Mouse (Mus musculus) erythroid progenitor cell, adult 5-6 weeks (primary cell): ENCODE measurements around the gene Wdr95. TPM values are rescaled to one million over a fixed set of nuclear protein-coding genes. Genes with fewer than 3 reads are reported as not detected.

Experiments used
- ATAC-seq: replicated peaks from 2 replicates; pipeline ENCODE4 v1.8.0; 2016; ENCODE audit warnings: moderate number of reproducible peaks, mild to moderate bottlenecking, moderate TSS enrichment, inconsistent platforms; ENCODE audit not compliant: poor library complexity, low FRiP score, severe bottlenecking
- total RNA-seq, 2 experiments: library from RNA; stranded (forward) in 1 of 2; stranded (reverse) in 1 of 2; fragments of 150-400 nt in 1 of 2; fragments of 186-747, 209-891 nt in 1 of 2; gene quantifications; 2 replicates each; pipeline versions ENCODE4 v1.2.3 to v1.2.4; 2015 to 2017; ENCODE audit warnings: low replicate concordance in 2 of 2

Gene Wdr95
- total RNA-seq (2015; ENCODE audit: low replicate concordance) = 0.36 TPM in 1 of 2 replicates, not detected in the other
- 0.26 TPM in 1 of 2 replicates, not detected in the other for total RNA-seq (2017; ENCODE audit: low replicate concordance)

DNA sequence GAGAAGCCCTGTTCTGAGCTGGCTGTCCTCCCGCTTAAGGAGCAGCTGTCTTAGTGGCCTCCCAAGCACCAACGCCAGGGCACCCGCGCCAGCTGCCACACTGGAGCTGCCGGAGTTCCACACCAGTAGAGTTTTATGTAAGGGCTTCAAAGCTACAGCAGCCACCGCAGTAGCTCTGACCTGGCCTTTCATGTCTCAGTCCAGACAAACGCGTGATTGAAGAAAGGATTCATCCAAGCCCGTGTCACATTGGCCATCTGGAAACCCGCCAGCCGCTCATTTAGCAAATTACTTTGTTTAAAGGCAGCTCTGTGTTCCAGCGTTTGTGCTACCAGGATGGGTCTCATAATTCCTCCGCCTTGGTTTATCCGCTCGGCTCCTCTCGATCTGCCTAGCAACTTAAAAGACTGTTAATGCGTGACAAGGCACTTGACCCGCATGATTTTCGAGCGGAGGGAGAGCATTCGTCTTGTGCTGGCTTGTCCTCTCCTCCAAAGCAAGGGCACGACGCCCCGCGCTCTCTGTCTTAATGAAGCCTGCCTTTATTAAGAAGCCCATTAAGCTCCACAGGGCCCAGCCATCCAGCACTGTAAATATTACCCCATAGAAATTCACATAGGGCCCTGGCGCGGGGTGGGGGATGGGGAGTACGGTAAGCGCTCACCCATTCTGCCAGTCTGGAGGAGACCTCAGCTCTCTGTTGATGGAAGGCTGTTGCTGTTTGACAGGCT is at the start of gene Wdr95:
Gene Wdr95, plus strand, starts transcription at position 681 of the 731 bp plus-strand sequence.
- ATAC-seq = no peak

DNA sequence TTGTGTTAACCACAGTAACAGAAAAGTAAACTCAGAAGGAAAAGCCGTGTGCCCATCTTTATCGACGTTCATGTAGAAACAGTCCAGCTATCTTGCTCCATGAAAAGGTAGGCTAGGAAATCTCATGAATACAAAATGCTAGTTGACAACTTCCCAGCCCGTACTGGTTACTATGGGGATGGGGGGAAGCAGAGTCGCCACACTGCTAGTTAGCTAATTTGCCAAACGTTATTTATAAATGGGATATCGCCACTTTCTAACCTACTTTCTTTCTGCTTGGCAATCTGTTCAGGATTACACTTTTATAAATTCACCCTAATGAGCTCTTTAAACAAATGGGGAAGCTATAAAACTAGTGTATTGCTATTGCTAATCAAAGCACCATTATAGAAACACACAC is 46.6 kb upstream of the Wdr95 start:
- no peak for ATAC-seq

DNA sequence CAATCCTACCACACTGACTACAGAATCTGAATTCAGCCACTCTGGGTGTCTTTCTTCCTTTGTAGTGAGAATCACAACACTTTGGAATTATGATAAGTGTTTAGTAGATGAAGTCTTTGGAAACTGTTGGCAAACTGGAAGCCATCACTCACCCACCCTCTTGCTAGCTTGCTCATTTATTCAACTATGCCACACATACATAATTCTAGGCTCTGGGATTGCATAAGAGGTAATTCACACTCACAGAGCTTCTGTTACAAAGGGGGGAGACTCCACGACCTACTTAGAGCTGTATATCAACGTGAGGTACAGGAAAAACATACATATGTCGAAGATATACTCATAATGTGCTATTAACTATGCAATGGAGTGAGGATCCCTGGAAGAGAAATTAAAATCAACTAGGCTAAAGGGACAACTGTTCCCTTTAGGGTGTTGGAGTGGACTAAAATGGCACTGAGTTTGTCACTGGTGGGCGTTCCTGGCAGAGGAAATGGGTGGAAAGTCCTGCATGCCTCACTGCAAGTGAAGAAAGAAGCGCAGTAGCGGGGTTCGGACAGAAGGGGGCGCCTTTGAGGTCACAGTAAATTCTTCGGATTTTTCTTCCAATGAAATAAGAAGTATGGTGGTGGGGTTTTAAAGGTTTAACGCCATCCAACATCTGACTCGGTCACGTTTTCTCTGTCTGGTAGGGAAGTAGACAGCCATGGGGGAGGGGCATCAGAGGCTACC is 45.0 kb upstream of the Wdr95 start:
- ATAC-seq = no peak

DNA sequence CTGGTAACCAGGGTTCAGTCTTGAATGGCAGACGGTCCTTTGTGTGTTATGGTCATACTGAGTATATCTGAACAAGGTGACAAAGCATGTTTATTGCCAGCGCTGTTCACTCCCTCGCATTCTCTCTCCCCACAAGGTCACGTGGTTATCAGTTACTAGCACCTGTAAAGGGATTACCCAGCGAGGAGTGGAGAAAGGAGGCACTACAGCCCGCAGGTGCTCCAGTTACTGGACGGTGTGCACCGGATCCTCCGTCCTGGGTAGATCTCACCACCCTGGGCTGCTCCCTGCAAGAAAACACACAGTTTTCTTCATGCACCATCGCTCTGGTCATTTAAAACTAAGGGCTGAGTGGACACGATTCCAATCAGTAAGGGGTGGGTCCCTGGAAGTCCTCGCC is 44.2 kb upstream of the Wdr95 start:
- no peak for ATAC-seq

DNA sequence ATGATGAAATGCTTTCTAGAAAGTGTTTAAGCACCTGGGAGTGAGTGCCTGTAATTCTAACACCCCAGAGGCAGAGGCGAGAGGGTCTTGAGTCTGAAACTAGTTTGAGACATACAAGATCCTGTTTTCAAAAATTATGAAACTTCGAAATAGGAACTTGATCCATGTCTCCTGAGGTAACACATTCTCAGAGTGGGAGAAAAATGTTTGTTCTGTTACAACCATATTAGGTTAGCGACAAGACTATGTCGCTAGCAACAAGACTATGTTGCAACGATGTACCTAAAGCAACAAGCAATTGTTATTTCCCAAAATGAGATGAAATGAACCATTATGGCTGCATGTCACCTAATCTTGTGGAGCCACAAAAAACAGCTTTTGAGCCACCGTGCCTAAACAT is 43.0 kb upstream of the Wdr95 start:
- no peak for ATAC-seq

DNA sequence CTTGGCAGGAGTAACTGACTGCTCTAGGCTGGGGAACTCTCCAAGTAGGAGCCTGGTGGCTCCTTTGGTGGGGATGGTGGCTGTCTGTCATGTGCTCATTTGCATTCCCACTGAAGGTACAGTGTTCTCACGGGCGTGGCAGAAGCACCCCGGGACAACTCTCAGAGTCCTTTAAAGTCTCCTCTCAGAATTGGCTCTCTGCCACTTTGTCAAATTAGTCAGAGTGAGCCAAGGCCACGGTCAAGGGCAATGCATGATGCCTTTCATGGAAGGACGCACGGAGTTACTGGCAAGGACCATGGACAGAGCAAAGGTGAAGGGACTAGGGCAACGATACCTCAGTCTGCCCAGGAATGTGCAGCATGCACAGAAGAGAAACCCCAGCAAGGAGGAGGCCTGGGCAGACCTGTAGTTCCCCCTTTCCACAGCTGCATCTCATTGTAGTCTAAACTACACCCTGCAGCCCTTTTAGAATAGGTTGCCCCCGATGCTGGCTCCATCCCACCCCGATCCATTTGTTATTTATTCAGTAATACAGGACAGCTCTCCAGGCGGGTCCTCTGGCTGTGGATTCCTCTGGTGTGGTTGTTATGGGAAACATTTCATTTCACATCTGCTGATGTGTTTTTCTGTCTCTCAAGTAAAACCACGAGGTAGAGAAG is 40.0 kb upstream of the Wdr95 start:
- ATAC-seq = no peak

DNA sequence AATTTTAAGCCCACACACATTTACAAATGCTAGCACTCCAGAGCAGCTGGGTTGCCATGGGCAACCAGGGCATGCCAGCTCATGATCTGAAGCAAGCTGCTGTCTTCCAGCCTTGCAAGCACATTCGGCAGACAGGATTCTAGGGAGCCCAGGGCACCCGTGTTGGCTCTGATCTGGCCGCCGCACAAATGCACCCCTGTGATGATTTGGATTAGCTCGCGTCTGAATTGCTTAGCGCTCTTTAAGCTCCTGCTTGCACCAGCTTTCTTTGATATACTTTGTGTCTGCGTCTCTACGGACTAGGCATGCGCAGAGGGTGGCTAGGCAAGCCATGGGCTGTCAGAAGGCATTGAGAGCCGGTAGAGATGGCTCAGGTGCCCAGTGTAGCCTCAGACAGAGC is 39.3 kb upstream of the Wdr95 start:
- ATAC-seq = no peak

DNA sequence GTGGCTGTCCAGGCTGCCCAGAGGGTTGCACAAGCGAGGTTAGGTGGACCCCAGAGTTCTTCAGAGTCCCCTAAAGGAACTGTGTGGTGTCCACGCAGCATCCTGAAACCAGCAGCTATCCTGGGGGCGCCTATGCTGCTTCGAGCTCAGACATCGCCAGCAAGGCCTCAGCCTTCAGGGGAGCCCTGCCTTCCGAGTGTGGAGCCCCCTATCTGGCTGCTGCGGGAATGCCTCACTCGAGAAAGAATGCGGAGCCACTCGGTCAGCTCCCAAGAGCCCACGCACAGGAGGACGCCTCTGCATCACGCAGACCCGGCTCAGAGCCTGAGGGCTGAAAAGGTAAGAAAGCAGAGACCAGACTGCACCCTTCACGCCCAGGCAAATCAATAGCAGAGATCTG is 38.2 kb upstream of the Wdr95 start:
- ATAC-seq = no peak

DNA sequence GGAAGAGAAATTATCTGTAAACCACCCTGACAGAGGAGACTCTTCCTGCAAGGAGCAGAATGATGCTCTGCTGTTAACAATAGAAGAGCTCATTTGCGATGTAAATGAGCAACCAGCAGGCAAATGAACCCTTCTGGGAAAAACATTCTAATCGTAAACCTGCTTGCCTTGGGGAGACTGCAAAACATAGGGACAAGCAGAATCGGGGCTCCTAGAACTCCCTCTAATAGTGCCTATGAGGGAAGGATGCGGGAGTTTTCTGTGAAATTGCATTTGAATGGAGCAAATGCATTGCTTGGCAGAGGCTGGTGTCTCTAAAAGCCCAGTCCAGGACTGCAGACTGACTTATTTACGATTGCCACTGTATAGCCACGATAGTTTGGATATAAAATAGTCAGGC is 32.8 kb upstream of the Wdr95 start:
- no peak for ATAC-seq

DNA sequence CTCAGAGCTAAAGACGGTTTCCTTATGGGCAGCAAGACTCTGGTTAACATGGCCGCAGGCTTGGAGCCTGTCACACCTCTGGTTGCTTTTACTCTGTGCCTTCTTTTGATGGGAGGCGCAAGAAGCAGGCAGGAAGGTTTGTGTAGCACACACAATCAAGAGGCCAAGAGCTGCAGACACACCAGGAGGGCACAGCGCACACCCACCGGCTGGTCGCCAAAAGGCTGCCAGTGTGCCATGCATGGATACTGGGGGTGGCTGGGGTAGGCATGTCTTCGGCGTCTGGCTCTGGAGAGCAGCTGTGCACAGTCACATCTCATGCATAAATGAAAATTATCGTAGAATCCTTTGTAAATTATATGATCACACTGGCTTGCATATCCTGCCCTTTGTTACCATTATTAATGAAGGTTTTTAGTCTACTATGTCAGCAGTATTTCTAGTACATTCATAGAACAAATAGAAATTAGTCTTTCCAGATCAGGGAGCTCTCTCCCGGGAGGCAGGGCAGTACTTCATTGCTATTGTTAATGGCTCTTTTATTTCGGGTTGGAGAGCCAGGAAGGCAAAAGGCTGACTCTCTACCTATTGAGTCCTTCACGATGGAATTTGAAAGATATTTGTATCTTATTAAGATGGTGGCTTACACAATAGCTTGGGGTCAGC is 31.9 kb upstream of the Wdr95 start:
- no peak for ATAC-seq

DNA sequence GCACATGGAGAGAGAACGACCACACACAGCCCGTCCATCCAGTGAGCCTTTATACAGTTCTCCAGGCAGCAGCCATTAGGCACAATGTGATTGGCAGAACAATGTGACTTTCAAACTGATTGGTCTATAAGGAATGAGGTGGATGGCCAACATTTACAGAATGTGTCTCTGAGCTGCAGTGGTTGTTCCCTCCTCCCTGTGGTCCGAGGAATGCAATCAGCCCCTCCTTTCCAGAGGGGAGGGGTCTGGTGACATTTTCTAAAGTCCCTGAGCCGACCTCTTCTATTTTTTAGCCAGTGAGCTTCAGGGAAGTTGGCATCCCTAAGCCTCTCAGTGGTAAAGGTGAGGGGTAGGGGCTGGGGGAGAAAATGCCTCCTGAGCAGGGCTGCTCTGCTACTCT is 28.5 kb upstream of the Wdr95 start:
- ATAC-seq = no peak

DNA sequence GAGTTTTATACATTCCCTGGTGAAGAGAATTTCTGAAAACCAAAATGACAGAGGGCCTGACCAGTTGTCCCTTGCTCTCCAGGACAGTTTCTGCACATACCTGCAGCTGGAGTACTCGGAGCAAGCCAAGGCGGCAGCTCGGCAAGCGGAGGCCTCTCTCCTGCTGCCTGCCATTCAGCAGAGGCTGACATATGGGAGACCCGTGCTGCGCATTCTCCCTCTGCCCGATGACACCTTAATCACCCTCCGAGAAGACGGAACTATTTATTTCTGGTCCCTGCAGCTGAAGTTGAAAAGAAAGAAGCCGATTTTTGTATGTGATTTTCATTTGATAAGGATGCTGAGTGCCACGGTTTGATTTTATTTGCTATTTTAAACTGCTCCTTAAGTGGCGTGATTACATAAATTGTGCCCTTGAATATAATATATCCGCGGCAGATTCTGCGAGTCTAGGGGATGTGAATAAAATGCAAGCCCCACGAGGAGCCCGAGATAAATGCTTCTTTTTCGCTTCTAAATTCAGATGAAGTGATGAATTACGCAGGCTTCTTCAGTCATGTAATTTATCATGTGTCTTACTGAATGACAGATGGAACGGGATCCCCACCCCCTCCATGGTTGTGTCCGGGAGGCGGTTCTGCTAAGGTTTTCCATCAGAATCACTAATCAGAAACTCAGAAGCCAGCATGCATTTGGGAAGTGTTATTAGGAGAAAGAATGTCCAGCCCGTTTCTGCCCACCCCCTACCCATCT is 24.9 kb upstream of the Wdr95 start:
- ATAC-seq = no peak

DNA sequence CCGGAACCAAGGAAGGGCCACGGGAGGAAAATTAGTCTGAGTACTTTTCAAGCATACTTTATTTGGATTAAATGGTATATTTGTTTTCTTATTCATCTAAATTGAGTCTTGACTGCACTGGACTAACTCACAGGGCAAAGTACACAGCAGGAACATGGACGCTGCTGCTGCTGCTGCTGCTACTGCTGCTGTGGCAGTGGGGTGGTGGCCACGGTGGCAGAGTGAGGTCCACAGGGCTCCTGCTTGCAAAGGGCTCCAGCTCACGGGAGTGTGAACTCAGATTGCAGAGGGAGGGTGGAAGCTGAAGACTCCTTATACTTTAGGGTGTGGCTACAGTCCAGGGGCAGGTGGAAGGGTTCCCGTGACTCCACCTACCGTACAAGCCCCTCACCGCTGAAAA is 23.5 kb upstream of the Wdr95 start:
- no peak for ATAC-seq

DNA sequence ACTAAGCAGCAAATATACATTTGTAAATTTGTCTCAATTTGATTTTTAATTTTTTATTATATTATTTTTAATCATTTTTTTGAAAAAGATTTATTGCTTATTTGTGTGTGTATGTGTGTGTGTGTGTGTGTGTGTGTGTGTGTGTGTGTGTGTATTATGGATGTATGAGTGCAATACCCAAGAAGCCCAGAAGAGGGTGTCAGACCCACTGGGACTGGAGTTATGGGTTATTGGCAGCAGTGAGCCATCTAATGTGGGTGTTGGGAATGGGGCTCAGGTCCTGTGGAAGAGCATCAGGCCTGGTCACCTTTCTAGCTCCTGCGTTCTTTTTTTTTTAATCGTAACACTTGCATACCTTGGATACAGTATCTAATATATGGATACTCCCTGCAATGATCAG is 22.4 kb upstream of the Wdr95 start:
- ATAC-seq = no peak

DNA sequence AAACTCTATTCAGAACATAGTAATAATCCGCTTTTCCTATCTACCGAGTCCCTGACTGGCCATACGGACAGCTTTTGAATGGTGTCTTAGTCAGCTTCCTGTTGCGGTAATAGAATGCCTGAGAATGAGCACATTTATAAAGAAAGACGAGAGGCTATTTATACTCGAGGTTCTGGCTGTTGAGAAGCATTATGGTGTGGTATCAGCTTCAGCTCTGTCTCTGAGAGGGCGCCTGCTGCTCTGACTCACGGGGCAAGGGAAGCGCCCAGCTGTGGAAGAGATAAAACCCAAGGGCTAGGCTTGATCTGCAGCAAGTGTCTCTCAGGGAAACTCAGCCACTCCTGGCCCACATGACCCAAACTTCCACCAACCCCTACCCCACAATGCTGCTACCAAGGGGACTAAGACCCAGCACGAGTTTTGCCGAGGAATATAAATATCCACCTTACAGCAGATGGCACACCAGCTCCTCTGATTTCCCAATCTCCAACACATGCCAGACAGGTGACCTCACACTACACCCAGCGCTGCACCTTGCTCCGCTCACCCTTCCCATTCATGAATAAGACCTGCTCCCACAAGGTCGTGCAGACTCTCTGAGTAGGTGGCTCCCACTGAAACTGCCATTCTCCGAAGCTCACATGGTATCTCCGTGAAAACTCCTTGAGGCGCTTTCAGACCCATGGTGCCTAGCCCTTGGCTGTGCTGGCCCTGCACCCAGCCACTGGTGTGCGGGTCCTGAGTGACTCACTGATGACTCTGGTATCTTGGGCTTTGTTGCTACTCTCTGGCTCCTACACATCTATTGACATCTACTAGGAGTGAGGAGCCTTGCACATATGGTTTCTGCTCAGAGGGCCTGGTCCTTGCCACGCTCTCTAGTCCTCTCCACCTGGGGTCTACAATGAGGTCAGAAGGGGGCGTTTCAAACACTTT is 20.1 kb upstream of the Wdr95 start:
- ATAC-seq = no peak

DNA sequence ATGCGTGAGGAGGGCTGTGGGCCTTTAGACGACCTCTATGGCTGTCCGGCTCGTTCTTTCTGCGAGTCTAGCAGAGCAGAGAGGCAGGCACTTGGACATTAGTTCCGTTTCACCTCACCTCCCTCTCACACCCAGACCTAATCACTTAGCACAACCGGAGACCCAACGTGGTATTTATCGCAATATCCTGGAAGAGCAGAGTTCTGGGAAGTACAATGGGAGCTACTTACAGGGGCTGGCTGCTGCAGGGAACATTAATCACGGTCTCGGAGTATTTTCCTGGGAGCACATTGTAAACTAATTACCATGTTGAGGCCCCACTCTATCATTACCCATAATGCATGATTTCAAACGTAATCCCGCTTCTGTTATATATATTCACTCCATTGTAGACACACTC is 18.2 kb upstream of the Wdr95 start:
- ATAC-seq = no peak

DNA sequence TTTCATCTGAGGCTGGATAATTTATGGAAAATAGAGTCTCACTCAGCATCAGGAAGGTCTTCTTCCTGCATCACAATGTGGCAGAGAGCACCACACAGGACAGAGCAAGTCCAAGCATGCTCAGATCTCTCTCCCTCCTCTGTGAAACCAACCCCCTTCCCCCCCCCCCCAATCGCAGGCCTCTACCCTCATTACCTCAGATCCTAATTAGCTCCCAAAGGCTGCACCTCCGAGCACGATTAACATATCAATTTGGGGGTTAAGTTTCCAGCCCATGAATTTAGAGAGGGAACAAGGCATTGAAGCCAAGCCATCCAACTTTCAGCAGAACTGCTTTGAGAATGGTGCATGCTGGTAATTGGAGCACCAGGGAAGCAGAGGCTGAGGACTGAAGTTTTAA is 15.8 kb upstream of the Wdr95 start:
- no peak for ATAC-seq

DNA sequence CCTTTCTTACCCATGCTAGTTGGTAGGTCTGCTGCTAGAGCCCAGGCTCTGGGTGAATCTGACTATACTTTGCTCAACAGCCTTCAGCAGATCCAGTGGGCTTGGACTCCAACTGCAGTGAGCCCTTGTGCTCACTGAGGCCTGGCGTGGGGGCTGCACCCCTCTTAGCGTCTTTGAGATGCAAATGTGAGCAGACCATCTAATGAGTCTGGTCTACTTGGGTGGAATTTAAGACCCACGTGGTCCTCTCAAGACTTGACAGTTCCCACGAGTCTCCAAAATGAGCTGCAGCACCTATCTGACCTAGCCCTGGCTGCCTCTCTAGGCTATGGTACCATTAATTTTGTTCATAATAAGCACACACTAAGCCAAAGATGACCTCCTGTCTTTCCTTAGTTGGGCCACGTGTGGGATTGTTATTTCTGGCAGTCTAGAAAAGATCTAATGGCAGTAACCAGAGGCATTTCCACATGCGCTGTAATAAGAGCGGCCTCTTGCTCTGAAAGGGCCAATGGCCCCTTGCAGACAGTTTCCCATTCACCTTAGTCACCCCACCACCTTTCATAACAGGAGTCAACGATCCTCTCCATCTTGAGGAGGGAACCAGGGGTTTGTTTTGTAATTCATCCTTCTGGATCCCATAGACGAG is 14.9 kb upstream of the Wdr95 start:
- ATAC-seq = no peak
